Mouse (Mus musculus) embryonic facial prominence, embryonic 11.5 days (tissue): ENCODE measurements around the gene Celf2. TPM values are rescaled to one million over a fixed set of nuclear protein-coding genes. Genes with fewer than 3 reads are reported as not detected.

ENCODE experiments used
- ATAC-seq: fragments of 200-750 bp; cut with Nextera tagmentation; replicated peaks from 2 replicates; pipeline ENCODE4 v1.8.0; 2017; ENCODE audit warnings: low read depth; ENCODE audit not compliant: insufficient number of reproducible peaks, low FRiP score, low TSS enrichment
- DNase-seq: peaks from one replicate; pipeline ENCODE4 v3.0.0-alpha.2; 2015; ENCODE audit warnings: low spot score
- H3K27ac ChIP-seq: fragments of 300-500 bp; sonication (generic); replicated peaks from 2 replicates; pipeline ENCODE4 v1.5.1; 2014; ENCODE audit warnings: mild to moderate bottlenecking, low read depth, low read length, control low read depth
- H3K27me3 ChIP-seq: fragments of 300-500 bp; sonication (generic); 2 replicates; pipeline ENCODE4 v1.6.1; 2014; ENCODE audit warnings: mild to moderate bottlenecking, low read length, moderate library complexity, mixed read lengths; ENCODE audit not compliant: control insufficient read depth, insufficient read depth
- H3K36me3 ChIP-seq: fragments of 300-500 bp; sonication (generic); replicated peaks from 2 replicates; pipeline ENCODE4 v1.6.1; 2014; ENCODE audit warnings: low read depth, mild to moderate bottlenecking, low read length, moderate library complexity, mixed read lengths; ENCODE audit not compliant: control insufficient read depth, insufficient read depth
- H3K4me1 ChIP-seq: fragments of 300-500 bp; sonication (generic); 2 replicates; pipeline ENCODE4 v1.6.1; 2014; ENCODE audit warnings: low read length, mixed read lengths; ENCODE audit not compliant: control insufficient read depth, insufficient read depth
- H3K4me2 ChIP-seq: fragments of 300-500 bp; sonication (generic); 2 replicates; pipeline ENCODE4 v1.6.1; 2014; ENCODE audit warnings: low read depth, mild to moderate bottlenecking, control low read depth, low read length, moderate library complexity
- H3K4me3 ChIP-seq: fragments of 300-500 bp; sonication (generic); 2 replicates; pipeline ENCODE4 v1.5.1; 2014; ENCODE audit warnings: low read depth, low read length, control low read depth
- H3K9ac ChIP-seq: fragments of 300-500 bp; sonication (generic); replicated peaks from 2 replicates; pipeline ENCODE4 v1.6.1; 2014; ENCODE audit warnings: mild to moderate bottlenecking, control low read depth, low read length
- H3K9me3 ChIP-seq: fragments of 300-500 bp; sonication (generic); replicated peaks from 2 replicates; pipeline ENCODE4 v1.6.1; 2016; ENCODE audit warnings: mild to moderate bottlenecking, low read length, inconsistent platforms, mixed read lengths; ENCODE audit not compliant: control insufficient read depth
- WGBS: fragments of 180-500 bp; shearing (Covaris S2); extraction: QIAGEN DNeasy Blood & Tissue Kit; methylation state at CpG from one replicate; pipeline ENCODE4 v1.1.7; 2014; 5-methylcytosine and 5-hydroxymethylcytosine counted together
- polyA plus RNA-seq: library from polyadenylated mRNA; unstranded; fragments of >200 nt; fragmentation: Nextera tagmentation; extraction: Ambion mirVana; gene quantifications from 2 replicates; pipeline ENCODE4 v1.2.1, GENCODE M21; 2014

Gene Celf2
- polyA plus RNA-seq, 1 experiment from 2014 or later: 43.2 TPM

GRCm38 (mm10) chr2:6727366-6727765 is 782.0 kb downstream of the Celf2 start:
- no peak for DNase-seq
- H3K4me2 ChIP-seq: no peak overlapping the region
- no peak for ATAC-seq
- H3K4me1 ChIP-seq: no peaks in the 10 kb centered on the region
- 88% methylated on average over 5 of the region's 5 CpGs for WGBS
- H3K27me3 ChIP-seq: no peaks in the 10 kb centered on the region
- no peak overlapping the region for H3K4me3 ChIP-seq
- H3K9me3 ChIP-seq: no peaks in the 10 kb centered on the region
- H3K9ac ChIP-seq: no peak overlapping the region
- H3K36me3 ChIP-seq: no peaks in the 10 kb centered on the region
- H3K27ac ChIP-seq: no peak overlapping the region

DNA sequence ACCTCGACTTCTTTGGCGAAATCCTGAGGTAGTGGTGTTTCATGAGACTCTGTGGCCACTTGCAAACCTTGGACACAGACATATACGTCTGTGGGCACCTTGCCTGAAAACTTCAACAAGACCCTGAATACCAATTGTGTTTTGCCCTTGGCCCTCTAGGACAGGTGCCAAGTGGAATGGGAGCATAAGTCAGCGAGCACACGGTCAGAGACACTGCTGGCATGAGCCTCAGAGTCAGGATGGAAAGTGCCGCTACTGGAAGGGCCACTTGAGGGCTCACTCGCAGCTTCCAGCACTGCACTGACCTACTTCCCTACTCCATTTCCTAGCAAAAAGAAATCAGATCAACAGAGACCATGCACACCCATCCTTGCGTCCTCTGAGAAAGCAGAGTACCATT is 783.3 kb downstream of the Celf2 start:
- Histone ChIP-seq H3K27me3 (no peaks in the 10 kb centered on the region), H3K9ac (no peak overlapping the region), H3K27ac (no peak overlapping the region), H3K4me2 (no peak overlapping the region), H3K4me3 (no peak overlapping the region), H3K4me1 (no peaks in the 10 kb centered on the region), H3K36me3 (no peaks in the 10 kb centered on the region), H3K9me3 (no peaks in the 10 kb centered on the region)
- ATAC-seq (no peak), DNase-seq (no peak)
- 78% methylated on average over 8 of the region's 8 CpGs for WGBS

DNA sequence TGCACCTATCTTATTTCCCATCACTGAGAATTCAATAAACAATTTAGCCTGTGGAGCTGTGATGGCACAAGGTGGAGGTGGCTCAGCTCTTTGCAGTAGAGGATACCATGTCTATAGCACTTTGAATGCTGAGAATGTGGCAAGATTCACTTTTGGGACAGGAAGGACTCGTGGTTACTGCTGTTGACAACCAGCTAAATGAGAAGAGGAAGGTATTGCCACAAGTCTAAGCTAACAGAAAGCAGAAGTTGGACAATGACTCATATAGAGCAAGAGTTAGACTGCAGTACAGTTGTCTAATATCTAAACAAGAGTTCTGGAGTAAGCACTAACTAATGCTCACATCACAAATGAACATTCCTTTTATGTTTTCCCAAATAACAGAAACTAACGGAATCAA is 785.8 kb downstream of the Celf2 start:
- H3K27me3 ChIP-seq: no peaks in the 10 kb centered on the region
- ATAC-seq (no peak), DNase-seq (no peak)
- H3K9me3 ChIP-seq: no peaks in the 10 kb centered on the region
- H3K27ac ChIP-seq: no peak overlapping the region
- no peaks in the 10 kb centered on the region for H3K4me1 ChIP-seq
- 75% methylated on average over 2 of the region's 2 CpGs for WGBS
- H3K4me2 ChIP-seq: no peak overlapping the region
- H3K36me3 ChIP-seq: no peaks in the 10 kb centered on the region
- H3K9ac ChIP-seq: no peak overlapping the region
- H3K4me3 ChIP-seq: no peak overlapping the region

DNA sequence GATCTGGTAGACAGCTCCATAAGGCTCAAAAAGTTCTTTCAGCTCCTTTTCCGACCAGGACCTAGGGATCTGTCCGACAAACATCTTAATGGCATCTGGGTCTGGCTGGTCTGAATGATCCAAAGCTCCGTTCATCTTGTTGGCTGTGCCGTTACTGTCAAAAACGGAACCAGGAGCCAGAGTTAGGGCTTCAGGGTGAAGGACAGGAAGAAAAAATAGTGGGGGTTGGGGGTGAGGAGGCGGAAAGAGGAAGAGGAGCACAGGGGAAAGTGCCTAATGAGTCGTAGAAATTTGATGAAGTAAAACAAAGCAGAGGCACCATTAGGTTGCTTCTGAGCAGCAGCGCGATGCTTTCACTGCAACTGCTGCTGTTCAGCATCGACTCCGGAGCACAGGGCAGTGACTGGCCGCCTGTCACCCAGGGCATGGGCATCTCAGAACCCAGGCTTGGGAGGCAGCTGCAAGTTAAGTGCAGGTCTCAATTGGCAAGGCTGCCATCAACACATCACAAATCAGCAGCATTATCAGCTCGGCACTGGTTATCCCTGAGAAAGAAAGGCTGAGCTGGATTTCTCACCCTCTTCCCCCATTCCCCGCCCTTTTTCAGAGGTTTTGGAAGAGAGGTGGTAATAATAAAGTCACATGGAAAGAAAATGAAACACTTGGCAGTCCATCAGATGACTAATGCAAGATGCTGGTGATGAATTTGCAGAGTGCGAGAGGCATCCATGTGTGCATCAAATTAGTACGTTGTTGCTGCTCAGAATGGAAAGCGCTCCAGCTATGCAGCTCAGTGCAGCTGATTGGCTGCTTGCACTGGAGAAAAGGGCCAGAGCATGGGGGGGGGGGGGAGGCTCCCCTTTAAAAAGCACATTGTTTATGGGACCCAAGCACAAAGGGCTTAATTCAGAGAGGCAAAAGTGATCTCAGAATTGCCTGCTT is 787.6 kb downstream of the Celf2 start:
- Histone ChIP-seq H3K36me3 (no peaks in the 10 kb centered on the region), H3K27ac (no peak overlapping the region), H3K27me3 (no peaks in the 10 kb centered on the region), H3K4me2 (peak overlapping the region; percentile 85), H3K9me3 (no peaks in the 10 kb centered on the region), H3K9ac (peak overlapping the region; percentile 53), H3K4me3 (peak overlapping the region; percentile 21), H3K4me1 (no peaks in the 10 kb centered on the region)
- WGBS: 9% methylated on average over 17 of the region's 17 CpGs
- peak; percentile 75 for ATAC-seq
- peak; percentile 39 for DNase-seq

- H3K36me3 ChIP-seq: no peaks in the 10 kb centered on the region
- H3K4me1 ChIP-seq: no peaks in the 10 kb centered on the region
- H3K9ac ChIP-seq: no peak overlapping the region
- no peaks in the 10 kb centered on the region for H3K27me3 ChIP-seq
- H3K4me2 ChIP-seq: peak overlapping the region; percentile 85
- no peak overlapping the region for H3K27ac ChIP-seq
- DNase-seq (peak; percentile 47), ATAC-seq (peak; percentile 84)
- no peaks in the 10 kb centered on the region for H3K9me3 ChIP-seq
- H3K4me3 ChIP-seq: peak overlapping the region; percentile 21
- 25% methylated on average over 11 of the region's 11 CpGs for WGBS
Measured at GRCm38 (mm10) chr2:6720753-6721459, 788.5 kb downstream of the Celf2 start.

- Histone ChIP-seq H3K4me2 (no peak overlapping the region), H3K4me1 (no peaks in the 10 kb centered on the region), H3K9ac (no peak overlapping the region), H3K9me3 (no peaks in the 10 kb centered on the region), H3K36me3 (no peaks in the 10 kb centered on the region), H3K27ac (no peak overlapping the region), H3K27me3 (no peaks in the 10 kb centered on the region), H3K4me3 (no peak overlapping the region)
- DNase-seq (no peak), ATAC-seq (no peak)
Measured at GRCm38 (mm10) chr2:6718864-6719263, 790.5 kb downstream of the Celf2 start.

DNA sequence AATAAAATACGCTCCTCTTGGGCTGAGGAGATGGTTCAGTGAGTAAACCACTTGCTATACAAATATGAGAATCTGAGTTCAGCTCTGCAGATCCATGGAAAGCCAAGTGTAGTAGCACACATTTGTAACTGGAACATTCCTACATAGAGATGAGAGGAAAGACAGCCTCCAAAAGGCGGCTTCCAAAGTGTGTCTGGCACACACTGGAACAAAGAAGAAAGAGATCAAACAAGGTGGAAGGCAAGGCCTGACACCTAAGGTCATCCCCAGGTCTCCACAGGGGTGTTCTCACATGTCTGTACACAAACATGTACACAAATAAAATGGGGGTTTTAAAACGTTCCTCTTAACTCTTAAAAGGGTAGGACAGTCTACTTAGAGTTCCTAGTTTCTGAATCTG is 791.4 kb downstream of the Celf2 start:
- no peaks in the 10 kb centered on the region for H3K36me3 ChIP-seq
- no peak for DNase-seq
- H3K9me3 ChIP-seq: no peaks in the 10 kb centered on the region
- no peaks in the 10 kb centered on the region for H3K4me1 ChIP-seq
- H3K27ac ChIP-seq: no peak overlapping the region
- no peak overlapping the region for H3K9ac ChIP-seq
- H3K4me2 ChIP-seq: no peak overlapping the region
- WGBS: 79% methylated on average over 3 of the region's 3 CpGs
- ATAC-seq: no peak
- H3K4me3 ChIP-seq: no peak overlapping the region
- no peaks in the 10 kb centered on the region for H3K27me3 ChIP-seq

DNA sequence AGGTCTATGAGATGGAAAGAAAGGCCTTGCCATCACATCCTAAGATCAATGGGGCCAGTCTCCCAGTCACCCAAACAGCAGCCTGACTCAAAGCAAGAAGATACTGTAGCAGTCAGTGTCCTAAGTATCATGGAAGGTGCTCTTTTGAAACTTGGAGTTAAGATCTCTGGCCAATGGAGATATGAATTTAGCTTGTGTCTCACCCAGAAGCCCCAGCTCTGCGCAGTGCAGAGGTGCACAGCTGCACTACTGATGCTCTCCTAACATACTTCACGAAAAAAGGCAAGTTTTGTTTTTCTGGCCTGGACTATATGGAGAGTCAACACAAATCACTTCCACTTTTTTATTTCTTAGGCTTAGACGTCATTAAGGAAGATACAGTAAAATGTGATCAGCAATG is 793.8 kb downstream of the Celf2 start:
- Histone ChIP-seq H3K27me3 (no peaks in the 10 kb centered on the region), H3K27ac (no peak overlapping the region), H3K9ac (no peak overlapping the region), H3K36me3 (no peaks in the 10 kb centered on the region), H3K9me3 (no peaks in the 10 kb centered on the region), H3K4me1 (no peaks in the 10 kb centered on the region), H3K4me2 (no peak overlapping the region), H3K4me3 (no peak overlapping the region)
- no peak for ATAC-seq
- WGBS: 92% methylated on average over 3 of the region's 3 CpGs
- DNase-seq: no peak
